Mouse (Mus musculus) urinary bladder, postnatal 10 days (tissue): ENCODE measurements at regions not wholly inside any gene's neighbourhood (a gene's known extent, or its start where the extent isn't known, plus 50 kb on each side); places are given as distances from the start of the nearest gene placed in this dataset.
A peak's percentile ranks its signal among the peaks of the same experiment; 100 is the strongest.

Source experiments
- DNase-seq: peaks from one replicate; pipeline ENCODE4 v3.0.0; 2022; ENCODE audit warnings: low spot score

- no peak for DNase-seq
Observed at GRCm38 (mm10) chr8:116116625-116117024, 388.1 kb upstream of the Dynlrb2 start.

GRCm38 (mm10) chr8:116115811-116116372, 388.9 kb upstream of the Dynlrb2 start:
- peak; percentile 66 for DNase-seq

- DNase-seq, result no peak
Observed at GRCm38 (mm10) chr8:116114978-116115377, 389.8 kb upstream of the Dynlrb2 start.

- no peak for DNase-seq
Observed at GRCm38 (mm10) chr8:116114502-116114901, 390.3 kb upstream of the Dynlrb2 start.

DNA sequence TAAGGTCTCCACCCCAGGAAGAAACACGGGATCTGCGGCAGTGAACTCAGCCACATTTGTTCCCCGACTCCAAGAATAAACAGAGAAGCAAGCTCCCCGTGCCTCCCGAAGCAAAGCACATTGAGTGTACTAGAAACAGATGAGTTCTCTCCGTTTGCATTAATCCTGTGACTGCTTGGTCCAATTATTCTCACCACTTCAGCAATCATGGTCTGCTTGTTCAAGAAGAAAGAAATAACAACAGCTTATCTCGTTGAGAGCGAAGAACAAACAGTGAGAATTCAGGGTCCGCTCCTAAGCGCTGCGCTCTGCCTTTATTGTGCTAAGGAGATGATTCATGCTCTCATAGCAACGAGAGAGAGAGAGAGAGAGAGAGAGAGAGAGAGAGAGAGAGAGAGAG, 393.6 kb upstream of the Dynlrb2 start:
- no peak for DNase-seq

DNA sequence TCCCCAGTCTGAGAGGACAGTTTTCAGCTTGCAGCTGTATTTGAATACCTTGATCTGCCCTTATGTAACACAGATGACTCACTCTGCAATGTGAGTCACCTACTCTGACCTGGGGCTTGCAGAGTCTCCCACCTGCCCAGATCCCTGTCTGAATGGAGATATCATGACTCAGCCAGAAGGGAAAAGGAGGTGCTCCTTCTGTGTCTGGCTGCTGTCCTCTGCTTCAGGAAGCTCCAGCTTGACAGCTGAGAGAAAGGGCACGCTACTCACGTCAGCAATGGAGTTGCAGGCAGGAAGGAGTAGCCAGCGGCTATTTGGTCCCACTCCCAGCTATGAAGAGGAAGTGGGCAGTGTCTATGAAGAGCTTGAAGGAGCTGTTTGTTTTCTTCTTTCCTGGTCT, 389.1 kb upstream of the Maf start:
- DNase-seq, result no peak

DNA sequence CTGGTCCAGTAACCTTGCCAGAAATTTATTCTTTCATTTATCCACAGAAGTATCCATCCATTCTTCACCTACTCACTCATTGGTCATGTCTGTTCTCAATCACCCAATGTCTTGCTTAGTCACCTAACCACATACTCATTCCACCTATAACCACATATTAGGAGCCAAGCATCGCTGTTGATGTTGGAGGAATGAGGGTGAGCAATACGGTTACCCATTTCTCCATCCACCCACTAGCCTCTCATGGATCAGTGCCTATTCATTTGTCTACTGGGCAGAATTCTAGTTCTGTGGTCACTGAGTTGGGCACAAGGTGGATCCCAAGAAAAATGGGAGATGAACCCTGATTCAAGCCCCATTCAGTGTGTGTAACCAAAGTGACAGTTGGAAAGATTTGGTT, 375.6 kb upstream of the Maf start:
- no peak for DNase-seq

DNA sequence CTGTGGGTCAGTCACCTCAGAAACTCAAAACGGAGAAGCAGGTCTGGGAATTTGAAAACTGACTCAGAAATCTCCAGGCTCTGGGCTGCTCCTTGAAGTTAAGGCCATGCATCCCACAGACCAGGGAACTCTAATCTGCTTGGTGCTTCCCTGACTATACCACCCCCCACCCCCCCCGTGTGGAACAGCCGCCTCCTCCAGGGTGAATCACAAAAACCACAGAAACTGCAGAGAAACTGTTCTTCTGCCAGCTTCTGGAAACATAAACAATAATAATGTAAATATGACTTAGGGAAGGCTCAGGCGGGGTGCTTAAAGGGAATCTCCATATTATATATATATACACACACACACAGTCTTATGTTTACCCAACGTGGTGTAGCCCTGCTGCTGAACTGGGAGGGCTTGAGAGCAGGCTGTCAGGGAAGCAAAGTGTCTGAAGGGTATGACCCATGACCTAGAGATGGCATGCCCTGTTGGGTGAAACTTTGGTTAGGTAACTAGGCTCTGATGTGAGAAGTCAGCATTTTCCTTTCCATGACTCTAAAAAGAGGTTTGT, 371.3 kb upstream of the Maf start:
- DNase-seq, result no peak

- DNase-seq, result no peak
Observed at GRCm38 (mm10) chr8:116071497-116071896, 363.9 kb upstream of the Maf start.

- DNase-seq, result no peak
Observed at GRCm38 (mm10) chr8:116069538-116069937, 361.9 kb upstream of the Maf start.

DNA sequence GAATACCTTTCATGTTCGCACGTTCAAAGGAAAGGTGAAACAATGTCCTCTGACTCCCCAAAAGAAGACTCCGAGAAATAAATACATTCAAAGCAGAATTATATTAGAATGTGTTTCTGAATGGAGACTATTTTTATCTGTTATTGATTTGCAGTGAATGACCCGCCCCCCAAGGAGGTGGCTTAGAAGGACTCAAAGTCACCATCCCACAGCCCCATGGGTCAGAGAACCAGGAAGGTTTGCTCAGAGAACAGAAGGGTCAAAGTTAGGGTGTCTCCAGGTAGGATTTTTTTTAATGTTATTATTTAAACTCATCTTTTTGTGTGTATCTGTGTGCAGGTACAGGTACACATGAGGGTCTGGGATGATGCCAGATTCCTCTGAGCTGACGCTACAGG, 360.4 kb upstream of the Maf start:
- DNase-seq, result no peak

DNA sequence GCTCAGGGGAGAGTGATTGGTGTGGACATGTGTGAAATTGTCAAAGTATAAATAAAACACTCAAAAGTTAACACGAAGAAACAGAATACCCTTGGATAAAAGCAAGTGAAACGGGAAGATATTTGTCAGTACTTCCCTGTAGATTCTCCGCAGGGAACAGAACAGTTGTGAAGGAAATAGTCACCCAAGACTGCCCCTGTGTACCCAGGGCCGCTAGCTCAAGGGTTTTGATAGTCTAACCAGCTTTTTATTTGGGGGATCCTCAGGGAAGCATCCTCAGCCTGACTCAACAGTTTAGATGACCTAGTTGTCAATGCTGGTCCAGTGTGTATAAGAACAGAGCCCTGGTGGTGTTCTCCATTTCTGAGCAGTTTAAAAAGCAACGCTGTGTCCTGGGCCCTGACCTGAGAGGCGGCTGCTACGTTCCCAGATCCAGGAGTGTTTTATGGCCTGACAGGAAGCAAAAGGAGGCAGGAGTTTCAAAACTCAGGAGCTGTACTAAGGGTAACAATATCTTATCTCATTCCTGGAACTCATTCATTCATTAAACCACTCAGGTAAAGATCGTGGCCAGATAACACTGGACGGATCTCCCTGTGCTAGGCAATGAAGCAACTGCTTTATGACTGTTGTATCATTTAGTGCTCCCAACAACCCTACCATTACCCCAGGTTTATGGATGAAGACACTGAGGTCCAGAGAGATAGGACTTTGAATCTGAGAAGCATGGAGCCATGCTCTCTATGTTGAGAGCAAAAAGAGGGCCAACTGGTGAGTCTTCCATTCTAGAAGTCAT, 359.8 kb upstream of the Maf start:
- DNase-seq, result no peak

GRCm38 (mm10) chr8:116065871-116066270, 358.3 kb upstream of the Maf start:
- no peak for DNase-seq

GRCm38 (mm10) chr8:116065327-116065726, 357.7 kb upstream of the Maf start:
- DNase-seq, result no peak

GRCm38 (mm10) chr8:116064562-116064961, 357.0 kb upstream of the Maf start:
- DNase-seq, result no peak

GRCm38 (mm10) chr8:116063541-116063940, 355.9 kb upstream of the Maf start:
- no peak for DNase-seq

- DNase-seq, result no peak
Observed at GRCm38 (mm10) chr8:116053483-116053882, 345.9 kb upstream of the Maf start.

DNA sequence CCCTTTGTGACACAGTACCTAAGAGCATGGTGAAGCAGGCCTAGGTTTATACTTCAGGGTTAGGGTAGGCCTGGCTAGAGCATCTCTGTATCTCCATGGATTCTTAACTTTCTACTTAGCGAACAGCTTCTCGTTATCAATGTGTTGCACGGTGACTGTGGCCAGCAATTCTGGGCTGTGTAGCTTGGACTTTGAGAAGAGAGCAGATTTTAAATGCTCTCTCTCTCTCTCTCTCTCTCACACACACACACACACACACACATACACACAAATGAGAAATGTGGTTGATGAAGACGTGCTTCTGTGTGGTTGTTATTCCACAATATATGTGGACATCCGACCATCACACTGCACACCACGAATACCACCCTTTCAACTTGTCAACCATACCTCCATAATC, 345.4 kb upstream of the Maf start:
- DNase-seq, result no peak

GRCm38 (mm10) chr8:116048480-116048879, 340.9 kb upstream of the Maf start:
- DNase-seq, result no peak

- no peak for DNase-seq
Observed at GRCm38 (mm10) chr8:116046859-116047258, 339.3 kb upstream of the Maf start.

GRCm38 (mm10) chr8:116045526-116045925, 337.9 kb upstream of the Maf start:
- DNase-seq, result no peak

DNA sequence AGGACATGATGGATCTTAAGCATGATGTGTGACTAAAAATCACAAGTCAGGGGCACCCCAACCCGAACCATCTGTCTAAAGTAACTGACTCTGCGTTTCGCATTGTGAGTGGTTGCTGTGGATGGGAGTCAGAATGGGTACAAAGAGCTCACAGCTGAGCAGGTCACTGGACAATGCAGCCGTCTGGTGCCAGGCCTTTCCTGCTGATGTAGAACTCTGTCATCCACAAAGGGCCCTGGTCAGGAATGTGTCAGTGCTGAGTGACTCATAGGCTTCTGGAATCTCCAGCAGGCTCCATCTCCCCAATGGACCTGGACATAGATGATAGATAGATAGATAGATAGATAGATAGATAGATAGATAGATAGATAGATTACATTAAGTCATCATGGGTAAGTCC, 335.8 kb upstream of the Maf start:
- no peak for DNase-seq

DNA sequence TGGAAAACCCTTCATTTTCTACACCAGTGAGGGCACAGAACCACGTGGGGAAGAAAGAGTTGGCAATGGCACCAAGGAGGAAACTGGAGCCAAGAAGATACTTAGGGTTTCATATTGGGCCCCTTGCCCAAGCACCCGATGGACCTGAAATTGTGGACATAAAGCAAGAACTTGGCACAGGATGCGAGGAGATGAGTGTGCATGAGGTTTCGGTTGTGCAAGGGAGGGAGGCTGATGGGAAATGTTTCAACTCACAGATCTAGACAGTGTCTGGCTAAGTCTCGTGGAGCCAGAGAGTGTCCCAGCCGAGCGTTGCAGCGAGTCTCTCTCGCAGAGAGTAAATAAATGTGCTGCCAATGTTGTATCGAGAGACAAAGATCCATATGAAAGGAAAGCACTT, 323.4 kb upstream of the Maf start:
- DNase-seq, result no peak

DNA sequence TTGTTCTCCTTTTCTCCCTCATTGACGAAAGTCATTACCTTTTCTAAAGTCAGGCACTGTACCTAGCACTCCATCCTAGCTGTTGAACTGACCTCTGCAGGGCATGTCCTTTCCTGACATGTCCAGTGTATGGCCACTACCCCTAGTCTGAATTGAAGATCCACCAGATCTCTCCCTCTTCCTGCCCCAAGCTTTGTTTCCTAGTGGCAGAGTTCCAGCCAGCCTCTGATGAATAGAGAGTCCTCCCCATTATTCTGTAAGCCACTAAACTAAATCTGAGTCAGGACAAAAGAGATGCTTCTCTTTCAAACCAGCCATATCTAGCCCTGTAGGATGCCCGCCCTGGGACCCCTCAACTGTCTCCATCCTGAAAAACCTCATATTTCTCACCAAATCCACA, 317.7 kb upstream of the Maf start:
- DNase-seq, result no peak
